Comparison of ENCODE assay signal across 25 mouse cellular contexts in the genomic region with DNA sequence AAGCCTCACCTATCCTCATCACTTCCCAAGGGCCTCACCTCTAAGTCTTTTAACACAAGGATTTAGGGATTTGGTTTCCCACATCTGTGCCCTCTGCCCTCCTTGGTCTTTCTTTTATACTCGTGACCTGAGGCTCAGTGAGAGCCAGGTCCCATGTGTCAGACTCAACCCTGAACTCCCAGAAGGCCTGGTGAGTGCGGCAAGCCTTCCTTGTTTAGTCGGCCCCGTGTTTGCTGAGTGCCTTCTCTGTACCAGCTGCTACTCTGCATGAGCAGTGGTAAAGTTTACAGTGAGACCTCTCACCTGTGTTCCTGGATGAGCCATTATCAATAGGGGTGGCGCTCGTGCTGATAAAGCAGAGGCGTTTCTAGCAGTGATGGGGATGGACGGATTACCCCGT.
DNase-seq lines count a peak whose midpoint lies in the region; ATAC-seq and TF ChIP-seq lines count a peak whose summit lies in the region.
"Had no signal": no experiment of that assay in that cellular context is flagged by ENCODE, and none has a peak within 500 bp of the region (broad histone marks: within the 10 kb centered on the region; RNA-seq: fewer than 3 reads in every experiment).

No protein-coding gene starts in this region.

- intact Hi-C loops in left cerebral cortex, postnatal 25 days (cut with DNase I) = no loop called here

- H3K4me2 ChIP-seq in intestine, postnatal 0 days (replicated peaks; ENCODE audit: low read depth) = no peak overlapping the region
- no peak overlapping the region for H3K4me2 ChIP-seq in forebrain, embryonic 15.5 days (replicated peaks)
- H3K4me2 ChIP-seq: embryonic facial prominence, embryonic 12.5 days; embryonic facial prominence, embryonic 15.5 days; heart, embryonic 12.5 days; heart, embryonic 15.5 days; hindbrain, embryonic 13.5 days had no signal

- no peak for TF ChIP-seq CTCF in intestine, postnatal 0 days (IDR thresholded peaks at IDR 0.05; ENCODE audit: low read depth)

- H3K27me3 ChIP-seq in intestine, postnatal 0 days (replicated peaks; ENCODE audit: control insufficient read depth, insufficient read depth, low read length) = no peaks in the 10 kb centered on the region
- H3K27me3 ChIP-seq in forebrain, embryonic 15.5 days = no peaks in the 10 kb centered on the region
- H3K27me3 ChIP-seq: embryonic facial prominence, embryonic 12.5 days; embryonic facial prominence, embryonic 15.5 days; heart, embryonic 12.5 days; heart, embryonic 15.5 days; hindbrain, embryonic 13.5 days had no signal

- DNase-seq in adrenal gland, postnatal 14 days = peak; percentile 58
- no peak for DNase-seq in adrenal gland, postnatal 25 days
- peak; percentile 36 for DNase-seq in adipocyte (ENCODE audit: low spot score)
- DNase-seq in left cerebral cortex, postnatal 25 days (ENCODE audit: low spot score in 2 of 2) = no peak
- DNase-seq: cerebellum, adult 11-12 months; cerebellum, adult 8-10 months; cerebellum, postnatal 25 days; gastrocnemius, postnatal 25 days; heart, adult 18-20 months; heart, postnatal 10 days; heart, postnatal 36 days; kidney, adult 11 months; kidney, adult 8-10 months had no signal

- no peaks in the 10 kb centered on the region for H3K9me3 ChIP-seq in intestine, postnatal 0 days (ENCODE audit: control insufficient read depth)
- H3K9me3 ChIP-seq in forebrain, embryonic 15.5 days = no peaks in the 10 kb centered on the region
- H3K9me3 ChIP-seq: embryonic facial prominence, embryonic 12.5 days; embryonic facial prominence, embryonic 15.5 days; heart, embryonic 12.5 days; heart, embryonic 15.5 days; hindbrain, embryonic 10.5 days; hindbrain, embryonic 13.5 days had no signal

- no peaks in the 10 kb centered on the region for H3K36me3 ChIP-seq in intestine, postnatal 0 days (ENCODE audit: control insufficient read depth, insufficient read depth)
- no peaks in the 10 kb centered on the region for H3K36me3 ChIP-seq in forebrain, embryonic 15.5 days
- H3K36me3 ChIP-seq: embryonic facial prominence, embryonic 12.5 days; embryonic facial prominence, embryonic 15.5 days; heart, embryonic 12.5 days; heart, embryonic 15.5 days; hindbrain, embryonic 10.5 days; hindbrain, embryonic 13.5 days had no signal

- 47% methylated on average over 9 of the region's 9 CpGs for WGBS in intestine, postnatal 0 days
- WGBS in forebrain, embryonic 15.5 days = 82% methylated on average over 9 of the region's 9 CpGs

- ATAC-seq in intestine, postnatal 0 days = peak; percentile 55
- ATAC-seq in forebrain, embryonic 15.5 days (replicated peaks) = no peak
- ATAC-seq: CD4-positive, CD25-positive, alpha-beta regulatory T cell, adult 4 months; forebrain, embryonic 14.5 days; hindbrain, embryonic 16.5 days had no signal

- peak overlapping the region; percentile 94 for H3K27ac ChIP-seq in brown adipose tissue, adult 24 weeks (replicated peaks; ENCODE audit: low read depth, low read length)
- H3K27ac ChIP-seq in intestine, postnatal 0 days (ENCODE audit: low read depth, low read length) = no peak overlapping the region
- no peak overlapping the region for H3K27ac ChIP-seq in forebrain, embryonic 15.5 days (replicated peaks)
- H3K27ac ChIP-seq: embryonic facial prominence, embryonic 12.5 days; embryonic facial prominence, embryonic 15.5 days; heart, embryonic 15.5 days; hindbrain, embryonic 10.5 days; hindbrain, embryonic 13.5 days had no signal

- no peak overlapping the region for H3K4me3 ChIP-seq in brown adipose tissue, adult 24 weeks (ENCODE audit: insufficient read depth, low read depth, low read length)
- no peak overlapping the region for H3K4me3 ChIP-seq in intestine, postnatal 0 days (ENCODE audit: low read depth, low read length)
- no peak overlapping the region for H3K4me3 ChIP-seq in forebrain, embryonic 15.5 days
- H3K4me3 ChIP-seq: embryonic facial prominence, embryonic 12.5 days; embryonic facial prominence, embryonic 15.5 days; heart, embryonic 12.5 days; heart, embryonic 15.5 days; hindbrain, embryonic 10.5 days; hindbrain, embryonic 13.5 days had no signal

- H3K4me1 ChIP-seq in brown adipose tissue, adult 24 weeks (ENCODE audit: control insufficient read depth, insufficient read depth, insufficient read length, low read length) = peaks cover 23% of the 10 kb centered on the region
- H3K4me1 ChIP-seq in intestine, postnatal 0 days (replicated peaks; ENCODE audit: control insufficient read depth, insufficient read depth, low read length) = 0 out of 2 replicates have a peak, but pooled peaks cover 2% of the 10 kb centered on the region
- H3K4me1 ChIP-seq in forebrain, embryonic 15.5 days = peaks cover 28% of the 10 kb centered on the region

- H3K9ac ChIP-seq in intestine, postnatal 0 days (ENCODE audit: low read depth, low read length) = no peak overlapping the region
- H3K9ac ChIP-seq in forebrain, embryonic 15.5 days (replicated peaks) = no peak overlapping the region
- H3K9ac ChIP-seq: embryonic facial prominence, embryonic 12.5 days; embryonic facial prominence, embryonic 15.5 days; heart, embryonic 12.5 days; heart, embryonic 15.5 days; hindbrain, embryonic 13.5 days had no signal

Comparison
In these comparisons a context has a peak if more than half of its experiments do, and no peak if none do; other contexts are left out.
1. DNase-seq: peak in adrenal gland, postnatal 14 days (single experiment) and adipocyte (single experiment); none in adrenal gland, postnatal 25 days (single experiment) and left cerebral cortex, postnatal 25 days (0 of 2).